Mouse (Mus musculus): ENCODE data around the gene Olfr549. TPM values are rescaled to one million over a fixed set of nuclear protein-coding genes. Genes with fewer than 3 reads are reported as not detected.

The Olfr549 gene
- polyA plus RNA-seq (2012; ENCODE audit: insufficient read depth, insufficient read length, missing spikeins): not detected in 2 replicates

DNA sequence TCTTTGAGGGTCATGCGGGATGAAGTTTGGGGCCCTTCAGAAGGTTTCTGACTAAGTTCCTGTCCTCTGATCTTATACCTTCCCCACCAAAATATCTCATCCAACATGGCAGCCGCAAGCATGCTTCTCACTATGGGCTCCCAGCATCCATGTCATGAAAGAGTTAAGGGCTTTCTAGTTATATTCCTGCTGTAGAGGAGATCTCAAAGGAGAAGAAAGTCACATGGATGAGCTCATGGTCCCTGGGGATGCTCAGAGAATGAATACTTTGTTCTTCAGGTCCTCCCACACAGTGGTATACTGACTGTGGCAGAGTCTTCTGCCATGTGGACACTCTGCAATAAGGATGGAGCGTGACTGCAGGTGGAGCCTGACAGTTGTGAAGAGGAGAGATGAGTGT lies at the start of gene Olfr549:
Gene Olfr549 (plus strand): TSS at position 301 of the 400 bp plus-strand sequence.
- TF ChIP-seq CTCF (IDR thresholded peaks at IDR 0.05; ENCODE audit: low read depth, low read length): no peak
- TF ChIP-seq POLR2A (IDR thresholded peaks at IDR 0.05; ENCODE audit: borderline replicate concordance, low read depth, low read length): no peak
- Histone ChIP-seq H3K4me1 (ENCODE audit: control insufficient read depth, insufficient read depth, low read length) (peaks cover 2% of the 10 kb centered on the region; the same call in 1 of the 2 replicates), H3K27ac (ENCODE audit: insufficient read depth, low read depth, low read length) (no peak within 1 kb of the TSS), H3K4me3 (ENCODE audit: insufficient read depth, low read length) (no peak within 1 kb of the TSS)

- no peak overlapping the region for H3K27ac ChIP-seq (ENCODE audit: insufficient read depth, low read depth, low read length)
- H3K4me1 ChIP-seq (ENCODE audit: control insufficient read depth, insufficient read depth, low read length): no peaks in the 10 kb centered on the region
- H3K4me3 ChIP-seq (ENCODE audit: insufficient read depth, low read length): no peak overlapping the region
- no peak for TF ChIP-seq CTCF (IDR thresholded peaks at IDR 0.05; ENCODE audit: low read depth, low read length)
- no peak for TF ChIP-seq POLR2A (IDR thresholded peaks at IDR 0.05; ENCODE audit: borderline replicate concordance, low read depth, low read length)
Observed at GRCm38 (mm10) chr7:102501986-102502385, 47.7 kb upstream of the Olfr549 start.

DNA sequence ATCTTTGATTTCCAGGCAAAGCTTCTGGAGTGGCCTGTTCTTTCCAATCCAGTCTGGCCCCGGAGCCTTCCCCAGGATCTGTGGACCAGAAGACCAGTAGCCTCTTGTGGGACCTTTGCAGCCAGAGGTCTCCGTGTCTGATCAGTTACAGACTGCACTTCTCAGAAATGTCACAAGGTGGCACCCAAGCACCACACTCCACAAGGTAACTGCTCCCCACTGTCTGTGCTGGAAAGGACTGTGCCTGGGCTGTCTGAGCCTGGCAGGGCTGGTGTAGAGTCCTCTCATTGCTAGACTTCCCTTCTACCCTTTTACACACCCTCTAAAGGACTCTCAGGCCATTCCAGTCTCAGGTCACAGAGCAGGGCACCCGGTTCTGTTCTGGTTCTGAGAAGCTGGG lies 42.8 kb upstream of the Olfr549 start:
- H3K4me1 ChIP-seq (ENCODE audit: control insufficient read depth, insufficient read depth, low read length): no peaks in the 10 kb centered on the region
- no peak overlapping the region for H3K27ac ChIP-seq (ENCODE audit: insufficient read depth, low read depth, low read length)
- H3K4me3 ChIP-seq (ENCODE audit: insufficient read depth, low read length): no peak overlapping the region
- TF ChIP-seq CTCF (IDR thresholded peaks at IDR 0.05; ENCODE audit: low read depth, low read length) (peak; percentile 30; the same call in 1 of the 2 replicates), POLR2A (IDR thresholded peaks at IDR 0.05; ENCODE audit: borderline replicate concordance, low read depth, low read length) (no peak)

GRCm38 (mm10) chr7:102508066-102508465 lies 41.6 kb upstream of the Olfr549 start:
- no peak overlapping the region for H3K4me3 ChIP-seq (ENCODE audit: insufficient read depth, low read length)
- TF ChIP-seq CTCF (IDR thresholded peaks at IDR 0.05; ENCODE audit: low read depth, low read length) (no peak), POLR2A (IDR thresholded peaks at IDR 0.05; ENCODE audit: borderline replicate concordance, low read depth, low read length) (no peak)
- H3K27ac ChIP-seq (ENCODE audit: insufficient read depth, low read depth, low read length): no peak overlapping the region
- H3K4me1 ChIP-seq (ENCODE audit: control insufficient read depth, insufficient read depth, low read length): no peaks in the 10 kb centered on the region; the same call in 1 of the 2 replicates

DNA sequence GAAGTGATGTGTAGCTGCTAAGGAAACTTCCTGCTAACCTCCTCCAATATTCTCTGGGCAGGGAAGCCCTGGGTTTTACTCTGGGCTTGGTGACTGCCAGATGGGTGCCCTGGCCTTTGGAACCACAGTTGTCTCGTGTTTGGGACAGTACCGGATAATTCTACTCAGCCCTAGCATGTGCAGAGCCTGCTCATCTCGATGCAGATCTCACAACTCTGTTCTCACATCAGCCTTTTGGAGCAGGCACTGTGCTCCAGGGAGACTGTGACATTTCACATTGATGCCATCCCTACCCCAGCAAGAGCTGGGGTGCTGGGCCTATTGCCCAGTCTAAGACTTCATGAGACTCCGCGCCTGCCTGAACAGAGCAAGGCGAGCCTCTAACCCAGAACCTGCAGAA lies 41.0 kb upstream of the Olfr549 start:
- Histone ChIP-seq H3K27ac (ENCODE audit: insufficient read depth, low read depth, low read length) (no peak overlapping the region), H3K4me1 (ENCODE audit: control insufficient read depth, insufficient read depth, low read length) (peaks cover 2% of the 10 kb centered on the region), H3K4me3 (ENCODE audit: insufficient read depth, low read length) (no peak overlapping the region)
- TF ChIP-seq CTCF (IDR thresholded peaks at IDR 0.05; ENCODE audit: low read depth, low read length) (no peak), POLR2A (IDR thresholded peaks at IDR 0.05; ENCODE audit: borderline replicate concordance, low read depth, low read length) (no peak)

DNA sequence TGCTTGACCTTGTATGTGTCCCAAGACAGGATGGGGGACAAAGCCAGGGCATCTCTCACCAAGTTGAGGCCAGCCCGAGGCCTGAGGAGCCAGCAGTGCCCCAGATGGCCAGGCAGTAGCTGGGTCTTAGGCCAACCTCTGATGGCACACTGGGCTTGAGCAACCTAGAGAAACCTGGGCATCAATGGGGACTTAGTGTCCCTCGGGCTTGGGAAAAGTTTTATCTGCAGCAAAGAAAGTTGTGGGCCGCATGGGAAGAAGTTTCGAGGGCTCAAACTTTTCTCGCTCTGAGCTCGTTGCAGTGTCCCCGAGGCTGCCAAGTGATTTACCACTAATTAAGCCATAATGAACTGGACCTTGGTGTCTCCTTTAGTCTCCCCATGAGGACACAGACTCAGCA lies 39.9 kb upstream of the Olfr549 start:
- Histone ChIP-seq H3K27ac (ENCODE audit: insufficient read depth, low read depth, low read length) (no peak overlapping the region), H3K4me1 (ENCODE audit: control insufficient read depth, insufficient read depth, low read length) (peaks cover 9% of the 10 kb centered on the region), H3K4me3 (ENCODE audit: insufficient read depth, low read length) (no peak overlapping the region)
- no peak for TF ChIP-seq CTCF (IDR thresholded peaks at IDR 0.05; ENCODE audit: low read depth, low read length)
- no peak for TF ChIP-seq POLR2A (IDR thresholded peaks at IDR 0.05; ENCODE audit: borderline replicate concordance, low read depth, low read length)

- no peak for TF ChIP-seq CTCF (IDR thresholded peaks at IDR 0.05; ENCODE audit: low read depth, low read length)
- TF ChIP-seq POLR2A (IDR thresholded peaks at IDR 0.05; ENCODE audit: borderline replicate concordance, low read depth, low read length): no peak
- no peak overlapping the region for H3K27ac ChIP-seq (ENCODE audit: insufficient read depth, low read depth, low read length)
- H3K4me1 ChIP-seq (ENCODE audit: control insufficient read depth, insufficient read depth, low read length): peaks cover 9% of the 10 kb centered on the region
- no peak overlapping the region for H3K4me3 ChIP-seq (ENCODE audit: insufficient read depth, low read length)
Observed at GRCm38 (mm10) chr7:102511927-102512326, 37.7 kb upstream of the Olfr549 start.

- peak; percentile 83 for TF ChIP-seq CTCF (IDR thresholded peaks at IDR 0.05; ENCODE audit: low read depth, low read length)
- no peak for TF ChIP-seq POLR2A (IDR thresholded peaks at IDR 0.05; ENCODE audit: borderline replicate concordance, low read depth, low read length)
- Histone ChIP-seq H3K4me1 (ENCODE audit: control insufficient read depth, insufficient read depth, low read length) (peaks cover 9% of the 10 kb centered on the region), H3K27ac (ENCODE audit: insufficient read depth, low read depth, low read length) (no peak overlapping the region), H3K4me3 (ENCODE audit: insufficient read depth, low read length) (peak overlapping the region; percentile 51)
Observed at GRCm38 (mm10) chr7:102512814-102513435, 36.7 kb upstream of the Olfr549 start.

DNA sequence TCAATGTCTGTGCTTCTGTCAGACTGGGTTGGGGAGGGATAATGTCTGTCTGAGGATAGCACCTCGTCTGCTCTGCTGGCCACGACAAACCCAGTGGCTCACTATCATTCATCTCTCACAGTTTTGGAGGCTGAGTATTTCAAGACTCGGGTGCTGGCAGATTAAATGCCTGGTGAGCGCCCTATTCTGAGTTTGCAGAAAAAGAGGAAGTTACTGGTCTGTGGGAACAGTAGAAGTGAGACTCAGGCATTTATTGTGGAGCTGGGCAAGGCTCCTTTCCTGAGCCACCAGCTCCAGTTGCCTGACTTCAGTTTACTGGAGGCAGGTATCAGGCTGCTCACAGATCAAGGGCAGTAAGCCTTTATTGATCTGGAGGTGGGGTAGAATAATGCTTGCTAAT lies 35.5 kb upstream of the Olfr549 start:
- no peak overlapping the region for H3K27ac ChIP-seq (ENCODE audit: insufficient read depth, low read depth, low read length)
- H3K4me3 ChIP-seq (ENCODE audit: insufficient read depth, low read length): no peak overlapping the region
- peaks cover 9% of the 10 kb centered on the region for H3K4me1 ChIP-seq (ENCODE audit: control insufficient read depth, insufficient read depth, low read length)
- TF ChIP-seq CTCF (IDR thresholded peaks at IDR 0.05; ENCODE audit: low read depth, low read length) (no peak), POLR2A (IDR thresholded peaks at IDR 0.05; ENCODE audit: borderline replicate concordance, low read depth, low read length) (no peak)

GRCm38 (mm10) chr7:102516261-102517050 lies 33.2 kb upstream of the Olfr549 start:
- H3K4me3 ChIP-seq (ENCODE audit: insufficient read depth, low read length): no peak overlapping the region
- TF ChIP-seq POLR2A (IDR thresholded peaks at IDR 0.05; ENCODE audit: borderline replicate concordance, low read depth, low read length): no peak
- TF ChIP-seq CTCF (IDR thresholded peaks at IDR 0.05; ENCODE audit: low read depth, low read length): no peak
- peaks cover 9% of the 10 kb centered on the region for H3K4me1 ChIP-seq (ENCODE audit: control insufficient read depth, insufficient read depth, low read length)
- no peak overlapping the region for H3K27ac ChIP-seq (ENCODE audit: insufficient read depth, low read depth, low read length)
